Mouse (Mus musculus) gastrocnemius, postnatal 25 days (tissue): ENCODE data around the gene Olfr874. TPM values are rescaled to one million over a fixed set of nuclear protein-coding genes. Genes with fewer than 3 reads are reported as not detected.
"Not testable (repeated sequence)": the region's sequence is repeated elsewhere in the genome, so short reads cannot be mapped to it uniquely, and the experiment has no call there.

Experiments used
- DNase-seq: peaks from one replicate; pipeline ENCODE4 v3.0.0; 2022
- long read RNA-seq, 2 experiments: library from polyadenylated mRNA; stranded (forward); transcript quantifications; one replicate each; pipeline ENCODE4 v2.0.0; 2021
- total RNA-seq, 2 experiments: library from RNA; stranded (reverse); gene quantifications; 1 replicate in 1 of 2; 2 replicates in 1 of 2; pipeline ENCODE4 v1.2.3; 2021

Gene Olfr874
- not detected for total RNA-seq
- long read RNA-seq, experiment 1, result 0 reads
- long read RNA-seq, experiment 2, result 0 reads

DNA sequence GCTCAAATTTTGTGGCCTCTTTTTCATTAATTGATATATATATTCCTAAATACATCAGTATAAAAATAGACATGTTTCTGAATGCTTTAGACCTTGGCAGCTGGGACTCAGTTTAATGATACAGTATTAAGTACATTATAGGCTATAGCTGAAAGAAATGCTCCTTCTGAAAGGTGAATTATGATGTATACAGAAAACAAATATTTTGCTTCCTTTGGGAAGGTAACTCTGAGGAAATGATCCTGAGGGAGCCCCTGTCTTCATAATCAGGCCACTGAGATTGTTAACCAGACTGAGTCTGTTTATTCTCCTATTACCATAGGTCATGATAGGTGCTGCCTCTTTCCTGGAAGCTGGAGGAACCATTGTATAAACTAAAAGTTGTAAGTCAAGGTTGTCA lies at the start of gene Olfr874:
TSS of gene Olfr874 (plus strand) at position 301 of the 400 bp plus-strand sequence.
- DNase-seq, result no peak

DNA sequence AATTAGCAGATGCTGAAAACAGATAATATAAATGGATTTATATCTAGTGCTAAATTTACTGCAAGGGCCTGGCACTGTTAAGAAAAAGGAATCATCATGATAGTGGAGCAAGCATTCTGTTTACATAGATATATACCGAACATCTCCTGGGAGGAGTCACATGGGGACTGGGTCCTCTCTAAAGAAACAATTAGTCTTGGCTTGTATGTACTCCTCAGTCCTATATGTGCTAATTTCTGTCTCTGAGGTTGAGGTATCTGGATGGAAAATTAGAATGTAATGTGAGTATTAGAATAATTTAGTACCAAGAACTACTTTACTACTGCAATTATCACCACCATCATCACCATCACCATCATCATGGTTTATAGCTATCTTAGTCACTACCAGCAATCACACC lies 28.8 kb upstream of the Olfr874 start, which contains the start of gene Olfr160:
TSS of gene Olfr160 (minus strand) at position 101 of the 400 bp plus-strand sequence.
- DNase-seq, result no peak

DNA sequence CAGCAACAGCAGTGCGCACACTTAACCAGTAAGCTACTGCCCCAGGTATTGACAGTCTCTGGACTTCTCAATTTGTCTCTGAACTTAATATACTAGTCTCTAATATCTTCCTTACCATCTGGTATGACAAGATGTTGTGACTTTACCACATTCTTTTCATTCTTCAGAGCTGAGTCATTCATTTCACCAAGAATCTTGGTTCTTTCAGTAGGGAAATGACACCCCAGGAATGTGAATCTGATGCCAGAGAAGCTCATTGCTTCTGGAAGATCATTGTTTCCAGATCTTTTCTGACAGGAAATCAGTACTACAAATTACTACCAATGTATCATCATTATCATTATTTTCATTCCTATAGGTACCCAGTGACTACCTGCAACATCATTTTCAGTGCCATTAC lies 10.6 kb upstream of the Olfr874 start:
- DNase-seq, result no peak

DNA sequence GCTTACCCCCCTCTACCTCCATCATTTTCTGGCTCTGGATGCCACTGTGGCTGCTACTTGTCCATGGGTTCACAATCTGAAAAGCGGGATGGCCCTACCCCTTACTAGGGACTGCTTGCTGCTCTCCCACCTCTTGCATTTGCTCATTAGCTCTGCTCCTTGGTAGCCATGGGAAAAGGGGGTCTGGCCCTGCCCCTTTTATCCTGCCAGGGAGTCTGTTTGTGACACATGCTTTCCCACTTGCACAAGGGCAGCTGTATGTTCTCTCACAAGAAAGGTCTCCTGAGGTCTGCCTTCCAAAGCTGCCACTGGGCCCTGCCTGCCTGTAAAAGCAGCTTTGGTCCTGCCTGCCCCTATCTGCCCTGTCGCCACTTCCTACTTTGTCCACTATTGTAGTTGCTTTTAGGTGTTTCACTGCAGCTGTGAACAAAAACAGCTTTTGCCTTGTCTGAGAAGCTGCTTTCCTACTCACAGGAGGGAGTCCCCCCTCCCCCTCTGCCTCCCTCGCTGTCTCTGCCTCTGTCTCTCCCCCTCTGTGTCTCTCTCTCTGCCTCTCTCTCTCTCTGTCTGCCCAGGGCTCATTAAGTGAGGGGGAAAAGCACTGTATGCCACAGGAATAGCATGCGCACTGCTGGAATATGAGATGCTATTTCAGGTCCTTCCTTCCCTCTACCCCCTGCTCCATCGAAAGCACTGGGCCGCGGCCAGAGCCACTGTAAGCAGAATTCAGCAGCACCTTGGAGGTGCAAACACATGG lies 5.6 kb downstream of the Olfr874 start:
- no peak for DNase-seq

DNA sequence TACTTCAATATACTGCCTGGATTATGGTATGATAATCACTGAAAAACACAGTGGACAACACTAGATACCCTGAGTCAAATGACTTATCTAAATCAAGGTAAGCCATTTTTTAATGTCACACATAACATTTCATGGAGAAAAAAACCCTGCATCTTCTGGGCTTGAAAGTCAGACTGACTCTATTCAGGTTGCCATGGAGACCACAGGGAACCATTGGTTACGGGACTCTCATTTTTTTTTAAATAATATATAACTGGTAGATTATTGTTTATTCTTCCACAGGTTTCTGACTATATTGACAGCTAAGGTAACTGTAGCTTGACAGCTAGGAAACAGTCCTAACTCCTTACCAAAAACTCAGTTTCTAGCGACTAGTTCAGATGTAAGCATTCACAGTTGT lies 6.6 kb downstream of the Olfr874 start:
- DNase-seq, result no peak

DNA sequence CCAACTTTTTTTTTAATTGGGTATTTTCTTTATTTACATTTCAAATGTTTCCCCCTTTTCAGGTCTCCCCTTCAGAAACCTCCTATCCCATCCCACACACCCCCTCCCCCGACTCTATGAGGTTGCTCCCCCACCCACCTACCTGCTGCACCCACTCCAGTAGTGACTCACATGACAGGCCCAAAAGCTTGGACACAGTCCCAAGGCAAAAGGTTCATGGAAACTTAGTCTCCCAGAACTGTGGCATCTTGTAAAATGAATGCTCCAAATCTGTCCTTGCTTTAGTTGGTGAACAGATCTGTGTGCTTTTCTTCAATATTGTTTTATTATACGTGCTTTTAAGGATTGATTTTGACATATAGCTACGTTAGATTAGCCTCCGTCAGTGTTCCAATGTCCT lies 7.1 kb downstream of the Olfr874 start:
- no peak for DNase-seq

DNA sequence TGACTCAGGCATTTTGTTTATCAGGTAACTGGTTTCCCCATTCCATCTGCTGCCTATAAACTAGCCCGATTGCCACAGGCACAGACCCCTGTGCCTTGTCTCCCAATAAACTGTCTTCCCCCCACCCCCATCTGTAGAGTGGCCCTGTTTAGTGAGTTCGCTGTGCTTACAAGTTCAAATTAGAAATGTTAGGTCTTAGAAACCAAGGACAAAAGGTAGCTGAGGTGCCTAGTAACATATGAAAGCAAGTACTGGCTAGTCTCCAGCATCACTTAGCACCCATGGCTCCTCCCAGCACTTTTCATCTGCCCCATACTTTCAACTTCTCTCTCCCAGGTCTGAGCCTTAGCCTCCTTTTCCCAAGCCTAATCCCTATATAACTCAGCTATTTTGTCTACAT lies 16.8 kb downstream of the Olfr874 start:
- no peak for DNase-seq

DNA sequence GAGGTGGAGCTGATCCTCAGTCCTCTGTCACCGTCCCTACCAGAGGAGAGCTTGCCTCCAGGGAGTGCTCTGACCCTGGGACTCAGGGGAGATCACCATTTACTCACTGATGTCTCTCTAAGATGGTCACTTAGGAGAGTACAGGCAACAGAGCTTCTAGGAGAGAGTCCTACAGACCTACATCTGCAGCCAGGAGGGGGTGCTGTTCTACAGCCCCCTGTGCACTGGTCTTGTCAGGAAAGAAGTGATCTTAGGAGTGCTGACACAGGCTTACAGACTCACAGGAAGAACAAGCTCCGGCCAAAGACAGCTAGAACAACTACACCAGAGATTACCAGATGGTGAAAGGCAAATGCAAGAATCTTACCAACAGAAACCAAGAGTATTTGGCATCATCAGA lies 17.6 kb downstream of the Olfr874 start:
- no peak for DNase-seq

DNA sequence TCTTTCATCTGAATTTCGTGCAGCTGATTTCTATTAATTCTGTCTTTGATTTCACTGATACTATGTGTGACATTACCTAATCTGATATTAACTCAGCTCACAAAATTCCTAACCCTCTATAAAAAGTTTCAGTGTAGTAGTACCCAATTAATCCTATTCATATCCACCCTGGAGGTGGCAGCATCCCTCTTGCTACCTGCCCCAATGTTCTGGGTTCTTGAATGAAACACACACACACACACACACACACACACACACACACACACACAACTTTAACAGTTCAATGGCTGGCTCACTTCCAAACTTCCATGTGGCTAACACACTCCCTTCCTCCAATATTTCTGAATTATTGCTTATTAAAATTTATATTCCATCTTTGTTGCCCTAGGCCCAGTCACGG lies 25.8 kb downstream of the Olfr874 start:
- no peak for DNase-seq

DNA sequence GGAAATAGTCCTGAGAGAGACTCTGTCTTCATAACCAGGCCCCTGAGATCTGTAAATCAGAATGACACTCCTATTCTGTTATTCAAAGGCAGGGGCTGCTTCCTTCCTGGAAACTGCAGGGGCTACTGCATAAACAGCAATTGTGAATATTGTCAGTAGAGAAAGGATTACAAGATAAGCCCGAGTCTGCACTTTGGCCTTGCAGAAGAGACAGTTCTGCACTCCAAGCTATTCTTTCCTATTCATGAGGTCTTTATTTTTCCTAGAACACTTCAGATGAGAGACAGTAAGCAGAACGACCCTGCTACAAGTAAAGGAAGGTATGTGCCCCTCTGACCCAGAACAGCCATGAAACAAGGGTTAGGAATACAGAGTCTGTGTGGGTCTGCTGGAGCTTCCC lies 26.9 kb downstream of the Olfr874 start, which contains the start of gene Olfr875:
TSS of gene Olfr875 (plus strand) at position 99 of the 400 bp plus-strand sequence.
- DNase-seq, result no peak

DNA sequence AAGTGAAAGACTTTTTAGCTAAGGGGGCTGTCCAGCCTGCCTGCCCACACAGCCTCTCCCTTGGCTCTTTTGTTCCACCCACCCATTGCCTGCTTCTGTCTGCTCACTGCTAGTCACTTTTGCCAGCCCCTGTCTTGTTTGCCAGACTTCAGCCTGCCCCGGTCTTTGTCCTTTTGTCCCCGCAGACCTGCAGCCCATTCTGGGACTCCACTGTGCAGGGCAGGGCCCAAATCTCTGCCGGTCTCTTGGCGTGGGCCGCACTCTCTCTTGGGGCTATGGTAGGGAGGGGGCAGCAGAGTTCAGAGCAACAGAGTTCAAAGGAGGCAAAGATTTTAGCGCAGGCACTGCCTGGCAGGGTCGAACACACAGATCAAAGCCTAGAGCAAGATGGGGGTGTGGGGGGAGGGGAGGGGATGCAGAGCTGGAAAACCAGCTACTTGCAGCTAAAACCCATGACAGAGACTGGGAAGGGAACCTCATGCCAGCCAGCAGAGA lies 37.9 kb downstream of the Olfr874 start:
- DNase-seq, result peak; percentile 6

DNA sequence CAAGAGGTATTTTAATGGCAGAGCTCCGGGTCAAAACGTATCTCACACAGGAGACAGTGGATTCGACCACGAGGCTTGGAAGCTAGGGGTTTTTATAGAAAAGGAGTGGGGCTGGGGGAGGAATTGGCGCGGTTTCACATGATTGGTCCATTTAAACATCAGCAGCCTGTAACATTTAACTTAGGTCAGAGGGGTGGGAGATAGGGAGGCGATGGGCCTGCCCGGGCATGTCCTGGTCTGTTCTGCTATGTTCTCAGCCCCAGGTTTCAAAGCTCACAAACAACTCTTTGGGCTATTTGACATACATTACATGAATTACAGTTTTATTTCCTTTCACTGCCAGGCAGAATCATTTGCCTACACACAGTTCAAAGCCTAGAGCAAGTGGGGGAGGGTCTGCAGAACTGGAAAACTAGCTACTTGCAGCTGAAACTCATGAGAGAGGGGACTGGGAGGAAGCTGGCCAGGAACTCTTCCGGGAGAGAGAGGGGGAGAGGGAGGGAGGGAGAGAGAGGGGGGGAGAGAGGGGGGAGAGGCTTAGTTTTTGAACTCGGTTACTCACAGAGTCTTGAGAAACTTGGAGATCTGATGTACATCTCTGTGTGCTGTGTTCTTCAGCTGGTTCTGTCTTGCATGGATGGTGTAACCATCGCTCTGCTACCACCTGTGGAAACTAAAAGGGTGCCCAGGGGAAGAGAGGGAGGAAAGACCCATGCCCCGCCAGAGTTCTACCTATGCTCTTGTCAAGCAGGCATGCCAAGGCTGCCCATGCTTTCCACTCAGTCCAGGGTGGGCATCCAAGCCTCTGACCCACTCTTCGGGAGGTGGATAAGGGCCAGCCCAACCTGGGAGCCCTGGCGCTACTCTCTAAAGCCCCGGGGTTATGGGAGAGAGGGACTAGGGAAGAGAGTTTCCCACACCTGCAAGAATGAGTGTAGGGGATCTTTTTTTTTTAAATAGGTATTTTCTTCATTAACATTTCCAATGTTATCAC lies 38.8 kb downstream of the Olfr874 start:
- not testable (repeated sequence) for DNase-seq

DNA sequence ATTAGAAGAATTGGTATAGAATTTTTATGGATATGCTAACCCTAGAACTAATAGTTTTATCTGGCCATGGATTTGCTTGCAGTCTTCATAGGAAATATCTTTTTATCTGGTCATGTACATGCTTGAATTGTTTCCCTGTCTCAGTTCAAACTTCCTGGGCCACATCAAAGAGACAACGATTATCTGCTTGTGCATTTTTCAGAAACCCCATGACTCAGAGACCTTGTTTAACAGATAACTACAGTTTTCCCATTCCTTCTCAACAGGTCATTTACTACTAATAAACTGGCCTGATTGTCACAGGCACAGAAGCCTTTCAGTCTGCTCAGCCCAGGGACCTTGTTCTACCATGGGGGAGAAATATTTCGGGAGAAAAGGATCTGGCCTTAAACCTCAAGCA lies 41.5 kb downstream of the Olfr874 start:
- DNase-seq, result no peak

Other genes starting within 250 kb of the Olfr874 start
- 10 to 100 TPM; 17.0 to 26.7 TPM for gene Esam, start 217.0 kb upstream of the Olfr874 start, total RNA-seq
- 1 to 10 TPM; 1.1 to 2.4 TPM for gene Vsig2, start 205.9 kb upstream of the Olfr874 start, total RNA-seq
- gene Nrgn, start 192.2 kb upstream of the Olfr874 start, total RNA-seq, result under 1 TPM; 0.72 to 0.79 TPM
- gene Siae, start 189.4 kb upstream of the Olfr874 start, total RNA-seq, result 1 to 10 TPM; 3.0 to 4.0 TPM
- 1 to 10 TPM; 2.0 to 3.4 TPM for gene Spa17, start 131.4 kb upstream of the Olfr874 start, total RNA-seq
- 10 to 100 TPM; 28.7 to 32.5 TPM for gene Tbrg1, start 87.8 kb upstream of the Olfr874 start, total RNA-seq
- gene Panx3, start 75.9 kb upstream of the Olfr874 start, total RNA-seq, result not detected
- not detected for gene Olfr160, start 28.9 kb upstream of the Olfr874 start, total RNA-seq
- not detected for gene Olfr875, start 26.8 kb downstream of the Olfr874 start, total RNA-seq
- gene Olfr876, start 57.9 kb downstream of the Olfr874 start, total RNA-seq, result not detected
- gene Olfr877, start 109.2 kb downstream of the Olfr874 start, total RNA-seq, result not detected
- not detected for gene Olfr145, start 151.6 kb downstream of the Olfr874 start, total RNA-seq
- gene Olfr878, start 172.7 kb downstream of the Olfr874 start, total RNA-seq, result not detected
- not detected for gene Olfr881, start 246.7 kb downstream of the Olfr874 start, total RNA-seq